Mouse (Mus musculus): ENCODE measurements at regions not wholly inside any gene's neighbourhood (a gene's known extent, or its start where the extent isn't known, plus 50 kb on each side); places are given as distances from the start of the nearest gene placed in this dataset.
"Not testable (repeated sequence)": the region's sequence is repeated elsewhere in the genome, so short reads cannot be mapped to it uniquely, and the experiment has no call there.

DNA sequence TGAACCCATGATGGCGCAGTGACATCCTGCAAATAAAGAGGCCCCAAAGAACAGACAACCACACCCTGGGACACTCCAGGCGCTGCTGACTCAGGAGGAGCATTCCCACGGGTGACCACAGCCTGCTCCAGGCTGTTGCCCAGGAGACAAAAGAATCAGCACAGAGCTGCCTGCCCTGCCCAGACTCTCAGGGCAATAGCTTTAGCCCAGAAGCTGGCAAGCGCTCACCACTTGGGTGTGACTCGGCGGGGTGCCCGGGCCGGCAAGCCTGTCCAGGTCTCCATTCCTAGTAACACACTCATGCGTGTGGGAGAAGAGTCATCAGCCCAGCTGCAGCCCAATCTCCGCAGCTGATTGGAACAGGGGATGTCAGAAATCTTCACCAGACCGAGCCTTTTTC lies 148.8 kb upstream of the Hes1 start:
- DNase-seq (ENCODE audit: low spot score) = no peak

DNA sequence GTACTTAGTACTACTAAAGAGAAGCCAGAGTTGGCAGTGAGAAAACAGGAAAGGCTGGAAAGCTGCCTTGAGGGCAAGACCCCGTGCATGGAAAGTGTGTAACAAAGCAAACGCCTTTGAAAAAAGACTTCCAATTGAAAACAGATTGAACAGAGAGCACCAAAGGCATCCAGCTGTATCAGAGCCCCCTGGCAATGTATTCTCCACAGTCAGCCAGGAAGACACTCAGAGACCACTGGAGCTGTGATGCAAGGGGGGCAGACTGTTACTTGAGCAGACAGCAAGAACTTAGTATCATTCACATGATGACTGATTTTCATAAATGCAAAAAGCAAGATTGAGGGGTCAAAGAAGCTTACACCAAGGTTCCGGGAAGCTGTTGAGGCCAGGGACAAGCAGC lies 146.2 kb upstream of the Hes1 start:
- DNase-seq (ENCODE audit: low spot score) = no peak

DNA sequence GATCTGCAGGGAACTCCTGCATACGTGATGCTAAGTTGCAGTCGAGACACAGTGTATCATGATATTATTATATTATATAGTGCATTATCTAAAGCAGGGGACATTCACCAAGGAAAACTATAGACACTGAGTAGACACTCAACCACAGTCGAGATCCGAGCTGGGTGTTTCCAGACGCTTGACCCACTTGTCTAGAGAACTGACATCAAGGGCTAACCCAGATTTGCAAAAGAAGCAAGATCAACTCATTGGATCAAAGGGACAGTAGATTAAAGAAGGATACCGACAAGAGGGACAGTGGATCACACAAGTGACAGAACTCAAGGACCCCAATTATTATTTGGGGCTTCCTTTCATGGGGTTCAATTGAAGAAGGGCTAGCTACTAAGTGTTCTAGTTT lies 145.8 kb upstream of the Hes1 start:
- no peak for DNase-seq (ENCODE audit: low spot score)

DNA sequence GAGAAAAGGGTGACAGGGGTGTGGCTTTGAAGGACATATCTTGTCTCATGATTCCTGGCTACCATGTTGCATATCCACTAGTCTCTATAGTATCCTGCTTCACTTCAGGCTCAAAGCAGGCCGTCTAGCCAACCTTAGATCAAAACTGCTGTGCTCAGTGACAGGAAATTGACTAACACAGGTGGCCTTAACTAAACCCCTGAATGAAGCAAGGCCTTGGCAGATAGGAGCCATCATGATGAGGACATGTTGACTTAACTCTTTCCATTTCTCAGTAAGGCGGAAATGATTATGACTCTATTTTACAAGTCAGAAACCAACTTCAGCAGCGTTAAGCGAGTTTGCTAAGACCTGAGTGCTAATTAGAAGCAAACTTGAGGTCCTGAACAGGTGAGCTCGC lies 143.2 kb upstream of the Hes1 start:
- DNase-seq (ENCODE audit: low spot score) = no peak

DNA sequence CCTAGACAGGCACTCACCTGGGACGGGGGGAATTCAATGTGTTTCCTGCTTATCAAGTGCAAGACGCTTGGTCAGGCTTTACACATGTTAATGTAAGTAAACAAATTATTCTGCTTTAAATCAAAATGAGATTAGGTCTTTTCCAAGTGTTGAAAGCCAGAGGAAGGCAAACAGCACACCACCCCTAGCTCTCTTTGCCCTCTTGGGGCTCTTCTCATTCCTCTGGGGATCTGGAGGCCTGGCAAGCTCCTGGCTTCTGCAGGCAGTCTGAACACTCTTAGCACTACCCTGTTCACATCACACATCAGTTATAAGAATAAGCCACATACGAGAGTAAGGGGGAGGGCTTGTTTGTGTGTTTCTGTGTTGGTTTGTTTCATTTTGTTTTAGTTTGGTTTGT lies 142.8 kb upstream of the Hes1 start:
- DNase-seq (ENCODE audit: low spot score) = no peak

DNA sequence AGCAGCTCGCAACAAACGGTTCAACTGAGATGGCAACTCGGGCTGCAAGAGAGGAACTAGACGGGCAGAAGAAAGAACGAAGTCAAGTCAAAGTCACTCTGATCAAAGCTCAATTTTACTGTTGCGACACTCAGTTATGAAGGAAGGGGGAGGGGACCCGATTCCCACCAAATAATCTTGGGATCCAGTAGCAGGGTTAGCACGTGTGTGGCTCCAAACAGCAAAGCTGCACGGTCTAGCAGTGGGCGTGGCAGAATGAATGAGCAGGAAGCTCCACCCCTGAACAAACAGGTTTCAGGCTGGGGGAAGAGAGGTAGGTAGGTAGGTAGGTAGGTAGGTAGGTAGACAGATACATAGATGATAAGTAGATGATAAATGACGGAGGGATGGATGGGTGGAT lies 136.9 kb upstream of the Hes1 start:
- DNase-seq (ENCODE audit: low spot score) = not testable (repeated sequence)

DNA sequence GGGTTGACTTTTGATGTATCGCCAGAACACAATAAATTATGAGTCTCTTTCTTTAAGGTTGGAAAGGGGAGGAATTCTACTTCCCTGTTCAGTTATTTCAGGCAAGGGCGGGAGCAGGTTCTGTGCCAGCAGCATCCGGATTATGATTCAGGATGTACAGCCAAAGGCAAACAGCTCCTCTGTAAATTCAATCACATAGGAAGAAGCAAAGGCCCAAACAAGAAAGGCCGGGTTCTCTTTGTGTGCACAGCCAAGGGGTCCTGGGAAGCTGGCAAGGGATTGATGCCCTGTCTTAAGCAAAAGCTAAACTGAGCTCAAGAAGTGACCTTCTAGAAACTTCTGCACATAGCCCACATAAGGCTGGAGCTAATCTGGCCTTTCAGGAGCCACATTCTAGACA lies 135.9 kb upstream of the Hes1 start:
- DNase-seq (ENCODE audit: low spot score) = no peak

DNA sequence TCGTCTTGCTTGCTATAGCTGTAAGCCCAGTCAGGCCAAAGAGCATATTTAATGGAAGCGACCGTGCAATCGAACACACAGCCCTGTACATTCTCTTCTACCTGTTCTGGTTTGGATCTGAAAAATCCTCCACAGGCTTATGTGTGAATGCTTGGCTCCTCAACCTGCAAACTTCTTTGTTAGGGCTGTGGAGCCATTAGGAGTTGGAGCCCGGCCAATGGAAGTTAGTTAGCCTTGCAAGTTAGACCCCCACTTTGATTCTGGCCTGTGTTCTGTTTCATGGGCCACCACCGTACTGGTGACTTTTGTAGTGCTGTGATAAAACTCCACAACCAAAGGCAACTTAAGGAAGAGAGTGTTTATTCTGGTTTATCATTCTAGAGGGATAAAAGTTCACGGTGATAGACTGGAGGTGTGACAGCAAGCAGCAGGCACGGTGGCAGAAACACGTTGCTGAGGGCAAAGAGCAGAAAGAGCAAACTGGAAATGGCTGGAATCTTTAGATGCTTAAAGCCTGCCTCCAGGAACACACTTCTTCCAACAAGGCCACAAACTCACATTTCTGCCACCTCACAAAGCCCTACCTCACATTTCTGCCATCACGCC lies 132.3 kb upstream of the Hes1 start:
- DNase-seq (ENCODE audit: low spot score) = no peak

DNA sequence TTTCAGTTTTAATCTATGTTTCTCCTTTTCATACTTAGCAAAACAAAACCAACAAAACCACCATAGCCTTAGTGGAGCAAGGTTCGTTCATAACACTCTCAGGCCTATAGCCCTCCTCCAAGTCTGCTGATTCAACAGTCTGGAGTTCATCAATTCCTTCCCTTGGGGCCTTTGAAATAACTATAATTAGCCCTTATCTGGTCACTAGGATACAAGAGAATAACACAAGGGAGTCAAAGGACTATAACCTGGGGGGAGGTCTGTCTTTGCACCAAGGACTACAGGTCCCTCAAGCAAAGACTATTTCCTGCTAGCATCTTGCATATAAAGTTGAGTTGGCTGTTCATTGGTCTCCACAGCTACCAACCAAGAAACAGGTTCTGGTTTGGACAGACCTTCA lies 129.5 kb upstream of the Hes1 start:
- DNase-seq (ENCODE audit: low spot score) = no peak

DNA sequence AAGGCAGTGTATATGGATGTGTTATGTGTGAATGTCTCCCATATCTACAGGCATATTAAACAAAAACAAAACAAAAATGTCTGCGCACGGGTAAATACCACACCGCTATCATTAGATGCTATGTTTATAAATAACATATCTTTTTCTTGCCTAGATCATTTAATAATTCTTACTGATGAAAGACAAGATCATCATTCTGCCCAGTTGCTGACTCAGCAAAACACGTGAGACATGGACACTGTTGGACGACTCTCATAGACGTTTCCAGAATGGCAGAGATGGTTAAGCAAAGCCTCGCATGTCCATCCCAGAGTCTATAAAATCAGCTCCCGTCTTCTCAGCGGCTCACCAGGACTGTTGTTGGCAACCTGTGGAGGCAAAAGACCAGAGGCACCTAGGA lies 125.5 kb upstream of the Hes1 start:
- no peak for DNase-seq (ENCODE audit: low spot score)

DNA sequence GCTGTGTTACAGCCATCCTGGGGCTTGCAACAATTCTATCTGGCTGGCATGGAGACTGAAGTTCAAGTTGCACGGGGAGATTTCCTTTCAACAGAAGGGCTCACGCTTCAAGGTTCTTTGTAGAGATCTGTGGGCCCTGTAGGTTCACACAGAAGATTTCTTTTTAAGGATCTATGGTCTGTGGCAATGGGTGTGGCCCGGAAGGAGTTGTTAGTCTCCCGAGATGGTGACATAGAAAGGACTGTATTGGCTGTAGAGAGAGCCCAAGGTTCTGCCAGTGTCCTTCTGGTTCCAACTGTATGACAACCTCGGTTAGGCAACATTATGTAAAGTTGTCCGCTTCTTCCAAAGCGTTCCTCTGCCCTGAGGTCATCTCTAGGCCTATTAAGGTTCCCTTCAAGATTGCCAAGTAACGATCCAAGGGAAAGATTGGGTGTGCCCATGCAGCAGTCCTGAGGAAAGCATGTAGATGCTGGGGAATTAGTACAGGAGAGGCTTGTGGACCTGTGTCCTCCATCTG lies 124.8 kb upstream of the Hes1 start:
- no peak for DNase-seq (ENCODE audit: low spot score)

DNA sequence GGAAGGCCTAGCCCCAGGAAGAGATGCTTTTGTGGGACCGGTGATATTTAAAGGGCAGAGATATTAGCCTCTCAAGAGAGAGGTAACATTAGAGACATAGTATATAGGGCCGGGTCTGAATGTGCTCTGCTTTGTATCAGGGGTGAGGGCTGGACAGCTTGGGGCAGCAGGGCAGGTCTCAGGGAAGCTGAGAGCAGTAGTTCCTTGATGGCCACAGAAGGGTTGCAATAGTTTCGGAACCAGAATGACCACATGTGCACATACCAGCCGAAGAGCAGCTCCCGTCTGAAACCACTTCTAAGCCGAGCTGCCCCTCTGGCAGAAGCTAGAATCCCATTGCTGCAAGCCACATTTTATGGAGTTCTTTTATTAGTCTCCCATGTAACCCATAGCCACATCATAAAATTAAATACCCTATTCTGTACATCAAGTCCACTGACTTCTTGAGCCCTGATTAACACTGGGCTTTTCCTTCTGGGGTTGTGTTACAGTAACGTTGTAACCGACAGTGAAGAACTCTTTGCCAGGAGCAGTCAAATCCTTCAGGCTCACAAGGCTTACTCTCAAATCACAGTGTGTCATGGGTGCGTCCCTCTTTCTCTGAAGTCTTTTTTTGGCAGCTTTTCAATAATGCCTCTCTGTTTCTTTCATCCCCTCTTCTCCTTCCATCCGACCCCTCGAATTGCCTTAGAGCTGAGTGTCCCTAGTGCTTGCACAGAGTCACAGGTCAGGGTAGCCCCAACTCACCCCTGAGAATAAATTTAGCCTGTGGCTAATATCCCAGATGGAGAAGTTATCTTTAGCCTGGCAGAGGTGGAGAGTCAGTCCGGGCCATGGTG lies 124.1 kb upstream of the Hes1 start:
- DNase-seq (ENCODE audit: low spot score) = no peak

DNA sequence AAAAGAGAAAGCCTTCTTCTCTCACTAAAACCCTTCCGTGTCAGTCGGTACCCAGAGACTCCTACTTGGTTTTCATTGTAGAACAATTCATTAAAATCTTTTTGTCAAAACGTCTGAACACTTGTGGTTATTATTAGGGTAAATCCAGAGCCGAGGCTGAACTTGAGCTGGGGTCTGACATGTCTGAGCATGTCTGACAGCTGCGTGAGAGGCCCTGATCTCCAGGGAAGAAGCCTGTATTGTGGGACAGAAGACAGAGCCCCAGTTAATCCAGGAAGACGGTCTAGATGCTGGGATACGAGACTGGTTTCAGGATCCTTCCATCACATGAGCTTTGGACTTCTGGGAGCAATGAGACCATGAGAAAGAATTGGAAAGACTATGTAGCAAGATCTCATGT lies 122.1 kb upstream of the Hes1 start:
- DNase-seq (ENCODE audit: low spot score) = no peak

DNA sequence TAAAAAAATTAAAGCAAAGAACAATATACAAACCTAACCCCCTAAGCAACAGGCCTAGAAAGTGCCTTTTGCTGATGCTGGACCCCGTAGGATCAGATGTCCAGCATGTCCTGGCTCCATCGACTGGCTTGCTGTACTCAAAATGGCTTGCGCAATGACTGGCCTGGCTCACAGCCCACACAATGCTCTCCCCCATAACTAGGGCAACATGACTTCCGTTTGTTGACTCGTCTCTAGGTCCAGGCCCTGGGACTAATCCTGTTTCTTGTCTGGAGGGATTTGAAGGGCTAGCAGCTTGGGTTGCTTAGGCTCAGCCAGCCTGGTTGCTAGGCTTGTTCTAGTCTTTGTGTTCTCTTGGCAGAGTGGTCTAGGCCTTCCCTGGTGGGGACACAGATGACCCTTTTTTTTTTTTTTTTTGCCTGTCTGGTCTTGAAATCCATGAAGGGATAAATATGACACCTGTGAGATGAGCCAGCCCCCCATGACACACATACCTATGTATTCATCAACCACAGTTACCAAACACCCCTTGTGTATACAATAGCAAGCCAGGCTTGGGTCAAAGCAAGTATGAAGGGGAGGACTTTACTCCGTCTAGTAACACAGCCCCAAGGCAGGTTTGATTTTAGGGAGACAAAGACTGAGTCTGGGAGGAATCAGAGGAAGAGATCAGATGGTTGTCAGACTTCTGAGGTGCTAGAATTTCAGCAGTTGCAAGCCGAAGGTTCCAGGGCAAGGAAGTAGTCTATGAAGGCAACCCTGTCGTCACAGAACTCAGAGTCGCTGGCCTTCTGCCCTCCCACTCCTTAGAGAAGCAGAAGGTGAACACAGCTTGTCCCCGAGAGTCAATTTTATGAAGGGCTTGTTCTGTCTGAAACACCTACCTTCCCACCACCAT lies 120.0 kb upstream of the Hes1 start:
- DNase-seq (ENCODE audit: low spot score) = no peak

DNA sequence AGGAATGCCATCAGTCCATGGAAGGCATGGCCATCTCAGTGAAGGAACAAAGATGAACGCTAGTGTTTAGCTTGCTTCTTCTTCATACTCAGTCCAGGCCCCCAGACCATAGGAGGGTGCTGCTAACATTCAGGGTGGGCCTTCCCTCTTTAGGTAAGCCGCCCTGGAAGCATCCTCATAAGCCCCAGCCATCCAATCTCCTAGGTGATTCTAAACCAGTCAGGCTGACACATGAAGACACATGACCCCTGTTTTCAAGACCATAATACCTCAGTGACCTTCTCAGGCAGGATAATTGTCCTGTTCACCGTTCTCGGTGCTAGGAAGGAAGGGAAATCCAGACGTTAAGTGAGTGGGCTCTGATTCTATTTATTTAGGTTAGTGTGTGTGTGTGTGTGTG lies 119.2 kb upstream of the Hes1 start:
- no peak for DNase-seq (ENCODE audit: low spot score)

DNA sequence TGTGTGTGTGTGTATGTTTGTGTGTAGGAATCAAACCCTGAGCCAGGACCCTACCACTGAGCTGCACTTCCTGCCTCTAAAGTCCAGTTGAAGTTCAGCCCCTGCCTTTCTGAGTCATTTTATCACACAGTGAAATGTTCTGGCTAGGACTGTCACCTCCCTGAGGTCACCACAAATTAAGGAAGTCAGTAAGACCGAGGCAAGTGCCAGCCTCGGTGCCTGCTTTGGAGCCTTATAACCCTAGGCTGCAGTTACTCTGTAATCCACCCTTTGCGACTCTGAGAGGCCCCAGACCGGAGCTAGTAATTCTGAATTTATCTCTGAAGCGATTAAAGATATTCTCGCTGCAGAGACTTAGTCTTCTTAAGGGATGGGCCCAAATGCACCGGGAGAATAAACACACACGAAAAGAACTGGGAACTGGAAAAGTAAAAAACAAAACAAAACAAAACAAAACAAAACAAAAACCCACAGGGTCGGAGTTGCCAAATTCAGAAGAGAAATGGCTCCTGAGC lies 118.8 kb upstream of the Hes1 start:
- no peak for DNase-seq (ENCODE audit: low spot score)

DNA sequence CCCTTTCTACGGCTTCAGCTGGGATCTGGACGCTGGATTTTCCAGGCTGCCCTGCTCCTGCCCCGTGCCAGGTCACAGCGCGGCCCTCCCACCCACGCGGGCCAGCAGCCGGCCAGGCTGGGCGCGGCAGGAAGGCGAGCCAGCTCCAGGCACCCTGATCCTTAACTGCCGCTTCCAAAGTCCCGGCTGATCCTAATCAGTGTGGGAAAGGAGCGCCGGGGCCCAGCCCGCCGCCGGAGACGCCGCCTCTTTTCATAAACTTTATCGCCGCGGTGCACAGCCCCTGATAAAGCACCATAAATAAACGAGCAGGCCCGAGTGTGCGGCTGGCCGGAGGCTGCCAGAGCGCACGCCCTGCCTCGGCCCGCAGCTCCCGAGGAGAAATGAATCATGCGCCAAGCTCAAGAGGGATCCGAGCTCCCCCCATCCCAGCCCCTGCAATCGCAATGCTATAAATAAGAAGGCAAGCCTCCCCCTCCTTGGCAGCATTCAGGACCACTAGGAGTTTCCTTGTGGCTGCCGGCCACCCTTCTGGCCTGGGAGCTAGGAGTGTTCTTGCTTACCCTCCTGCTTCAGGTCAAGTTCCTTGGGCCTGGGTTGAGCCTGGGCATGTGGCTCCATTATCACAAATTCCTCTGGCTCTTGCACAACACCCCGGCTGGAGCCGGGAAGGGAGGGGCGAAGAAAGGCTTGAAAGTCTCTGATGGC lies 118.1 kb upstream of the Hes1 start:
- DNase-seq (ENCODE audit: low spot score) = no peak

DNA sequence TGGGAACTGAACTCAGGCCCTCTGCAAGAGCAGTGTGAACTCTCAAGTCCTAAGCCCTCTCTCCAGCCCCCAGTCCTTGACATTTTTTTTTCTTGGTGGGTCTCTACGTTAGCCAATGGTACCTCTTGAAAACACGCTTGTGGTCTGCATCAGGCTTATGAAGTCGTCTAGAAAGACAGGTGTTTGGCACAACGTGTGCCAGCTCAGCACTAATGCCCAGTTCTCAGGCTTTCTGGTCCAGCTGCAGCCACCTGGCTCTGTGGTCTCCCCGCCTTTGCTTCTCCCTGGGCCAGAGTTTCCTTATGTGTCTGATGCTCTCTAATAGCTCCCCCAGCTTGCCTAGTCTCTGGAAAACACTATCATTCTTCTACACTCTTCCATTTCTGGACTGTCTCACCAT lies 117.2 kb upstream of the Hes1 start:
- DNase-seq (ENCODE audit: low spot score) = no peak

DNA sequence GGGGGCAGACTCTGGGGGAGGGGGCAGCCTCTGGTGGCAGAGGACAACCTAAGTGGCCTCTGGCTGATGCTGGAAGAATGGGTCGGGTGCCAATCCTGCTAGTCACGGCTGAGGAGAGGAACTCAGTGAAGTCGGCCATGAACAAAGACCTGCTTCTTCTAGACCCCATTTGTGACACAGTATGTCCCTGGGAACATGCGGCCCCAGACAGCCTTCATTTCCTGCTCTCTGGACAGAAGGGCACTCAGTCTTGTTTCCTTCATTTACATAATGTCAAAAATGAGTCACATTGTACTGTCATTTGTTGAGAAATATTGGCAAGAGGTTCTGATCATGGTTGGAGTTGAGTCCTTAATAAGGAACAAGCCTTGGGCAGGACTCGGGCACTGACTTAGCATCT lies 116.5 kb upstream of the Hes1 start:
- no peak for DNase-seq (ENCODE audit: low spot score)

DNA sequence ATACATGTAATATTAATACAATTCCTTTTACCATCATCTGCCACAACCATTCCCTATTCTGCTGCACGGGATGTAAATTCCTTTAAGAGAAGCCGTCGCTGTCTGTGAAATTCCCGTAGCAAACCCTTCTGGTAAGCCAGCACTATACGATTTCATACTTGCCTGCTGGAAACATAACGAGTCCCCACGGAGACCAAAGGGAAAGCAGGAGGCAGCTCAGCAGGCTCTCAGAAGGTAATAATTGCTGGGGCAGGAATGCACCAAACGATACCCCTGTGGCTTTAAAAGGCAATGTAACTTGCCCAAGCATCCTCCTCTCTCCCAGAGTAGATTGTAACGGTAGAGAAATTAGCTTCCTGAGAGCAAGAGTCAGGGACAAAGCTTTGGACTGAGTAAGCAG lies 114.0 kb upstream of the Hes1 start:
- DNase-seq (ENCODE audit: low spot score) = no peak

DNA sequence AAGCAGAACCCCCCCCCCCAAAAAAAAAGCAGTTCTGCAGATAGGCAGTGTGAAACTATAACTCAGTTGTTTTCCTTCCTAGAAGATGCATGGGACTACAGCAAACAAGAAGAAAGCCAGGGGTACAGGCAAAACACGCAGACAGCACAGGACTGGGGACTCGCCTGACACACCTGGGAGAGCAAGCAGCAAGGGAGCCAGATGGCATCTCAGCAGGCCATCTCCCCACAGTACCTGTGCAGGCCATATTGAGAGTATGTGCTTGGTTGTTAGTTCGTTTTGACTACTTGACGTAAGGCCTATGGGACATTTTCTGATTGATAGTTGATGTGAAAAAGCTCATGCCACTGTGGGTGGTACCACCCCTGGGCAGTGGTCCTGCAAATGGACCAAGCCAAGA lies 113.4 kb upstream of the Hes1 start:
- no peak for DNase-seq (ENCODE audit: low spot score)

DNA sequence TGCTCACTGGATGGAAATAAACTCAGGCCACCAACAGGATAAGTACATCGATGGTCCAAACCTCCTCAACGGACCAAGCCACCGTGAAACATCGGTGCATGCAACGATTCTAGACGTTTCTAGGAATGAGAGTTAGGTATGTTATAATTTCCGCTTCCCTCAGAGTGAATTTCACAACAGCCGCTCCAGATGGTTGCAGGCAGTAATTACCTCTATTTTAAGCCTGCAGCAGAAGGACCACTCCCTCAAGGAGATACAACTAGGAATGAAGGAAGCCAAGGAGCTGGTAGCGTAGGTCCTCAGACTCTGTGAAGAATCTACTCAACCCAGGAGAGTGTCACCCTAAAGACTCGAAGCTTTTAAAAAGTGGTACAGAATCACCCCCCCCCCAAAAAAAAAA lies 109.5 kb upstream of the Hes1 start:
- no peak for DNase-seq (ENCODE audit: low spot score)
